Mouse (Mus musculus): Measurements from ENCODE around the gene Ndufb10. TPM values are rescaled to one million over a fixed set of nuclear protein-coding genes. Genes with fewer than 3 reads are reported as not detected.

Gene Ndufb10
- polyA plus RNA-seq, 1 experiment = 343 TPM

DNA sequence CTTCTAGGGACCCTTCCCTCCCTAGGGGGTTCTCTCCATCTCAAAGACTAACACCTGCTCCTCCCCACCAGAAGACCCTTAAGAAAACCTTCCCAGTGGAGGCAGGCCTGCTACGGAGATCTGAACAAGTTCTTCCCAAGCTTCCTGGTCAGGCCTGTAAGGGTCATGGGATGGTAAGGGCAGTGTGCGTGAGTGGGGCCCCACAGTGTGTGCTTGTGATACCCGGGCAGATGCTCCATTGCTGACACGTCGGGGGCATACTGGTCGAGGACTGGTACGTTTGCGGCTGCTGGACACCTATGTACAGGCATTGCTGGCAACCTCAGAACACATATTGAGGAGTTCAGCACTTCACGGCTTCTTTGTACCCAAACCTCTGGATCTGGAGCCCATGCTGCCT is 25.6 kb downstream of the Ndufb10 start:
- H3ac ChIP-seq (ENCODE audit: control insufficient read depth, insufficient read length, low read depth) = no peak overlapping the region
- H3K27me3 ChIP-seq (ENCODE audit: control insufficient read depth, insufficient read depth, insufficient read length) = no peaks in the 10 kb centered on the region
- peaks cover 31% of the 10 kb centered on the region for H3K36me3 ChIP-seq (ENCODE audit: control insufficient read depth, insufficient read depth)
- no peak for TF ChIP-seq CTCF (IDR thresholded peaks at IDR 0.05; ENCODE audit: control insufficient read depth, insufficient read depth, insufficient read length)
- TF ChIP-seq FOSL1 (IDR thresholded peaks at IDR 0.05; ENCODE audit: insufficient read depth, low read length, poor library complexity, severe bottlenecking) = no peak
- TF ChIP-seq USF1 (IDR thresholded peaks at IDR 0.05; ENCODE audit: low read depth) = no peak
- no peak for TF ChIP-seq MAX (IDR thresholded peaks at IDR 0.05)
- no peak for TF ChIP-seq MYOD1 (IDR thresholded peaks at IDR 0.05; ENCODE audit: control insufficient read depth, insufficient read length, low read depth)
- TF ChIP-seq CEBPB (IDR thresholded peaks at IDR 0.05; ENCODE audit: low read depth) = no peak
- no peak overlapping the region for H3K4me3 ChIP-seq (ENCODE audit: insufficient read depth, poor library complexity, severe bottlenecking)
- peaks cover 1% of the 10 kb centered on the region for H3K79me3 ChIP-seq (ENCODE audit: low read depth)
- H3K79me2 ChIP-seq (ENCODE audit: control insufficient read depth, insufficient read depth) = peaks cover 16% of the 10 kb centered on the region

- no peak for TF ChIP-seq MYOG (IDR thresholded peaks at IDR 0.05; ENCODE audit: control insufficient read depth, extremely low read depth, insufficient read length)
- no peak for TF ChIP-seq FOSL1 (IDR thresholded peaks at IDR 0.05; ENCODE audit: insufficient read depth, low read length, poor library complexity, severe bottlenecking)
- peaks cover 16% of the 10 kb centered on the region for H3K79me2 ChIP-seq (ENCODE audit: control insufficient read depth, insufficient read depth)
- no peaks in the 10 kb centered on the region for H3K27me3 ChIP-seq (ENCODE audit: control insufficient read depth, insufficient read depth, insufficient read length)
- peaks cover 32% of the 10 kb centered on the region for H3K36me3 ChIP-seq (ENCODE audit: control insufficient read depth, insufficient read depth)
- H3ac ChIP-seq (ENCODE audit: control insufficient read depth, insufficient read length, low read depth) = no peak overlapping the region
- no peak overlapping the region for H3K4me3 ChIP-seq (ENCODE audit: insufficient read depth, poor library complexity, severe bottlenecking)
- peaks cover 1% of the 10 kb centered on the region for H3K79me3 ChIP-seq (ENCODE audit: low read depth)
Measured at GRCm38 (mm10) chr17:24697985-24698384, 26.3 kb downstream of the Ndufb10 start.

DNA sequence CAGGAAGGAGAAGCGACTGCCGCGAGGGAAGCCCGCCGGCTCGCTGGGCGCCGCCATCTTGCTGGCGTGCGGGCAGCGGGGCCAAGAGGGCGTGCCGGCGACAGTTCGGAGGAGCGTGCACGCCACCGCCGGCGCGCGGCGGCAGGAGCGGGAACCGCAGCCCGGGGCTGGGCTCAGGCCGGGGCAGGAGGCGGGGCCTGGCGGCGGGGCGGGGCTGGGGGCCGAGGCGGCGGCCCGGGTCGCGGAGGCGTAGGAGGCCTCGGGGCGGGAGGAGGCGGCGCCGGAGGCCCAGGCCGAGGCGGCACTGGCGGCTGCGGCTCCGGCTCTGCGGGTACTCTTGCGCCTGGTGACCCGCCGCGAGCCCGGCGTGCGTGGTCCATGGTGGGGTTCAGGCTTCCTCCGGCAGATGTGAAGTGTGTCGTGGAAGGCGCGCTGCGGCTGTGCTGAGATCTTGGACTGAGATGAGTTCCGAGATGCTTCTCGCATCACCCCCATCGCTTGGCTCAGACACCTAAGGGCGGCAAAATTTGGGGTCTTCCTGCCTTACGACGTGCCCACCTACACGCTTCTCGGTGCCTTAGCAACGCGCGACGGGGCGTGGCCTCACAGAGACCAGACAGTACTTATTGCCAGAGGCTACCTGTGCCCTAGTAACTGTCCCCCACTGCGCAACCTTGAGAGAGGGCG is 28.1 kb downstream of the Ndufb10 start, which contains the start of the genes Gfer and Noxo1:
TSS of gene Gfer (minus strand) at position 146 of the 687 bp plus-strand sequence.
TSS of gene Noxo1 (plus strand) at position 224 of the 687 bp plus-strand sequence.
- H3K4me3 ChIP-seq (ENCODE audit: insufficient read depth, poor library complexity, severe bottlenecking) = peak within 1 kb of the TSS; percentile 87
- peak within 1 kb of the TSS; percentile 90 for H3ac ChIP-seq (ENCODE audit: control insufficient read depth, insufficient read length, low read depth)
- H3K79me3 ChIP-seq (ENCODE audit: low read depth) = peaks cover 1% of the 10 kb centered on the region
- TF ChIP-seq MAX (IDR thresholded peaks at IDR 0.05) (peak; percentile 24), MYOD1 (IDR thresholded peaks at IDR 0.05; ENCODE audit: control insufficient read depth, insufficient read length, low read depth) (no peak), CTCF (IDR thresholded peaks at IDR 0.05; ENCODE audit: control insufficient read depth, insufficient read depth, insufficient read length) (peak; percentile 20)
- peaks cover 16% of the 10 kb centered on the region for H3K79me2 ChIP-seq (ENCODE audit: control insufficient read depth, insufficient read depth)
- peaks cover 18% of the 10 kb centered on the region for H3K36me3 ChIP-seq (ENCODE audit: control insufficient read depth, insufficient read depth)
- no peaks in the 10 kb centered on the region for H3K27me3 ChIP-seq (ENCODE audit: control insufficient read depth, insufficient read depth, insufficient read length)

DNA sequence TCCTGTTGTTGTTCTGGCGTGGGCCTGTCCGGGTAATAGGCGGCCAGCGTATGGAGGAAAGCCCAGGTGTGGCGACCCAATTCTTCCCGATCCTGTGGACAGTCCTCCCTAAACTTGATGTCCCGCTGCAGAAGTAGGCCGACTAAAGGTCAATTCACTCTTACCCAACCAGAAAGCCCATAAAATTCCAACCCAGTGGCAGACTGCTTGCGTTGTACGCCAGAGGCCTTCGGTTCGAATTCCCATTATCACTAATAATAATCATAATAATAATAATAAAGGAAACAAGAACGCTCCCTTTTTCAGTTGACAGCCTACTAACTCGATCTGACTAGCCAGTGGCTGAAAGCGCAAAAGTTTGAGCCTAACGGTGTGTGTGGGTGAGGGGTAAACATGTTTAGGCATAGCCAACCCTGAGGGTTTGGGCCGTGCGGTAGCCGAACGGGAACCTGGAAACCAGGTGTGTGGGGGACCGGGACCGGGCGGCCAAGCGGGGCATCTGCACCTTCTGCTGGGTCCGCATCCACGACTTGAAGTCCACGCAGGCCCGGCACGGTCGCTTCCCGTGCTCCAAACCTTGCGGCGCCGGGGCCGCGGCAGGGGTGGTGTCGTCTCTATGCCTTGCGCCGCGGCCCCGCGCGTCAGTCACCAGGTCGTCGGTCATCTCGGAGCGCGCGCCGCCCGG is 28.8 kb downstream of the Ndufb10 start:
- TF ChIP-seq CEBPB (IDR thresholded peaks at IDR 0.05; ENCODE audit: low read depth) (no peak), MAX (IDR thresholded peaks at IDR 0.05) (no peak)
- H3ac ChIP-seq (ENCODE audit: control insufficient read depth, insufficient read length, low read depth) = peak overlapping the region; percentile 90
- H3K36me3 ChIP-seq (ENCODE audit: control insufficient read depth, insufficient read depth) = peaks cover 14% of the 10 kb centered on the region
- H3K79me3 ChIP-seq (ENCODE audit: low read depth) = peaks cover 1% of the 10 kb centered on the region
- peaks cover 16% of the 10 kb centered on the region for H3K79me2 ChIP-seq (ENCODE audit: control insufficient read depth, insufficient read depth)
- H3K27me3 ChIP-seq (ENCODE audit: control insufficient read depth, insufficient read depth, insufficient read length) = no peaks in the 10 kb centered on the region
- peak overlapping the region; percentile 87 for H3K4me3 ChIP-seq (ENCODE audit: insufficient read depth, poor library complexity, severe bottlenecking)

DNA sequence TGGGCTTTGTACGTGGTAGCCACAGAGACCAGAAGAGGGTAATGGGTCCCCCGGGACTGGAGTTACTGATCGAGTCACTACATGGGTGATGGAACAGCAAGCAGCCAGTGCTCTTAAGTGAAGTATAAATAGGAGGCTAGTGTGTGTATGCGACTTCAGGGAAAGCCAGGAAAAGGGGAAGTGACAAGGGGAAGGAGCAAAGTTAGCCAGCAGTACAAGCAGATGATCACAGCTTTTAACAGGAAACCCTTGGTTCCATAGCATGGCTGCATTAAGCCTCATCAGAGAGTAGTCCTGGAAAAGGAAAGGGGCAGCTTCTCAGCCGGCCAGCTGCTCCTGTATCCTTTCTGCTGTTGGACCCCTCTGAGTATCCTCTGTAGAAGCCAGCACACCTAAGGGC is 31.9 kb downstream of the Ndufb10 start:
- peaks cover 7% of the 10 kb centered on the region for H3K36me3 ChIP-seq (ENCODE audit: control insufficient read depth, insufficient read depth)
- no peak overlapping the region for H3ac ChIP-seq (ENCODE audit: control insufficient read depth, insufficient read length, low read depth)
- H3K27me3 ChIP-seq (ENCODE audit: control insufficient read depth, insufficient read depth, insufficient read length) = no peaks in the 10 kb centered on the region

More for the DNA sequence above, 31.9 kb downstream of the Ndufb10 start:
- peaks cover 16% of the 10 kb centered on the region for H3K79me2 ChIP-seq (ENCODE audit: control insufficient read depth, insufficient read depth)
- TF ChIP-seq MYOG (IDR thresholded peaks at IDR 0.05; ENCODE audit: control insufficient read depth, extremely low read depth, insufficient read length) (no peak), MAX (IDR thresholded peaks at IDR 0.05) (no peak), USF1 (IDR thresholded peaks at IDR 0.05; ENCODE audit: low read depth) (no peak), MYOD1 (IDR thresholded peaks at IDR 0.05; ENCODE audit: control insufficient read depth, insufficient read length, low read depth) (no peak), FOSL1 (IDR thresholded peaks at IDR 0.05; ENCODE audit: insufficient read depth, low read length, poor library complexity, severe bottlenecking) (no peak), CTCF (IDR thresholded peaks at IDR 0.05; ENCODE audit: control insufficient read depth, insufficient read depth, insufficient read length) (no peak), CEBPB (IDR thresholded peaks at IDR 0.05; ENCODE audit: low read depth) (no peak)
- no peak overlapping the region for H3K4me3 ChIP-seq (ENCODE audit: insufficient read depth, poor library complexity, severe bottlenecking)
- H3K79me3 ChIP-seq (ENCODE audit: low read depth) = peaks cover 1% of the 10 kb centered on the region
